Mouse (Mus musculus) heart, postnatal 10 days (tissue): ENCODE measurements around the gene A730015C16Rik. TPM values are rescaled to one million over a fixed set of nuclear protein-coding genes. Genes with fewer than 3 reads are reported as not detected.

Experiments used
- DNase-seq, 2 experiments: peaks; one replicate each; pipeline ENCODE4 v3.0.0; 2021
- intact Hi-C: fragments of 180-260 bp; cut with DNase I; formaldehyde crosslinking; loops from one replicate; pipeline ENCODE4 v1.15.1; 2025
- total RNA-seq, 2 experiments: library from RNA; stranded (reverse); gene quantifications; 2 replicates each; pipeline ENCODE4 v1.2.3; 2021

A730015C16Rik gene
- total RNA-seq, 2 experiments from 2014 or later: not detected

GRCm38 (mm10) chr4:108832916-108833827 is 15.2 kb downstream of the A730015C16Rik start, which contains the start of gene Btf3l4:
Gene Btf3l4 (minus strand): TSS chr4:108833614.
- intact Hi-C loops: no loop called here
- peak; percentile 91 for DNase-seq

DNA sequence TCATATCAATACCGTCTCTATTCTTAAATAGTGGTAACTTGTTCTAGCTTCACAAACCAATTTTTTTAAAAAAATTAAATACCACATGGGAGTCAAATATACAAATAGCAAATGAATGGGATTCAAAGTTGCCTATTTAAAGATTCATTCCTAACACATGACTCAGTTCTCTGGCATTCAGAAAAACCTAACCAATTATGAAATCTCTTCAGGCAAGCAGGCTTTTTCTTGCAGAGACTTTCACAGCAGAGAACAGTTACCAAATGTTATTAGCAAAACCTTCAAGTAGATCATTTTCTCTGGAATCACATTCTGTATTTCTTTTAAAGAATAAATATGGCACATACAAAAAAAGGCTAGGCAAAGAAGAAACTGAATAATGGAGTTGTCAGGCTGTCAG is 17.7 kb downstream of the A730015C16Rik start:
- intact Hi-C loops: no loop called here
- DNase-seq: no peak

GRCm38 (mm10) chr4:108826643-108827042 is 21.8 kb downstream of the A730015C16Rik start:
- intact Hi-C loops: no loop called here

GRCm38 (mm10) chr4:108826096-108826495 is 22.3 kb downstream of the A730015C16Rik start:
- no peak for DNase-seq
- intact Hi-C loops: no loop called here

More at GRCm38 (mm10) chr4:108826643-108827042, 21.8 kb downstream of the A730015C16Rik start:
- no peak for DNase-seq

- no peak for DNase-seq
- intact Hi-C loops: no loop called here
Measured at GRCm38 (mm10) chr4:108825677-108826076, 22.7 kb downstream of the A730015C16Rik start.

DNA sequence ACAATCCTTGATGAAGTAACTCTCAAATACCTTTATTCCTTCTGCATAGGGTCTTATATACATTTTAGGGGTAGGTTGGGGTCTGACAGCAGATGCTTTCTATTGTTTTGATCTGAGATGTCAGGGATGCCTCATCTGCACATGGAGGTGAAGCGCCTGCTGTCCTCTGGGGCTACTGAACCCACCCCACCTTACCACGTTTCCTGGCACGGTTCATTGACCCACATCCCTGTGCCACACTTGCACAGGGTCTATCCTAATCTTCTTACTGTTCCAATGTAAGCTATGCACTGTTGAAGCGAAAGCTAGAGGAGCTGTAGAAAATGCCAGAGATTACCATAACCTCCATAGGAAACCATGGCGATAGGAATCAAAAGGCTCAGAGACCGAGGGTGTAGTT is 36.9 kb downstream of the A730015C16Rik start:
- no peak for DNase-seq
- intact Hi-C loops: no loop called here

DNA sequence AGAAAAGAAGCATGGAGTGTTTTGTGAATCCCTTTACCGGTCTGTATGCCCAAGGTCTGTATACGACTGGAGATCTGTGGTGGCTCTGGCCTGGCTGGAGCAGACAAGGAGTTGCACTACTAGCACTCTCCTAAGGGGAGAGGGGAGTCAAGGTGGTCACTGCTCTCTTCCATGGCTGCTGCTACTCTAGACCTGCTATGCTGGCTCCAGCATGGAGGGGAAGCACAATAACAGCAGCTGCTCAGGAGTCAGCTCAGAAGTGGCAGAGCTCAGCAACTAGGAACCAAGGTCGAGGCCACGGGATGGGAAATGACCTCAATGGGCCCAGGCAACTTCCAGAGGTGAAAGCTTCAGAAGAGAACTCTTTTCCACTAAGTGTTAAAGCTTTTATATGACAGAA is 37.3 kb downstream of the A730015C16Rik start:
- intact Hi-C loops: no loop called here
- DNase-seq: no peak

DNA sequence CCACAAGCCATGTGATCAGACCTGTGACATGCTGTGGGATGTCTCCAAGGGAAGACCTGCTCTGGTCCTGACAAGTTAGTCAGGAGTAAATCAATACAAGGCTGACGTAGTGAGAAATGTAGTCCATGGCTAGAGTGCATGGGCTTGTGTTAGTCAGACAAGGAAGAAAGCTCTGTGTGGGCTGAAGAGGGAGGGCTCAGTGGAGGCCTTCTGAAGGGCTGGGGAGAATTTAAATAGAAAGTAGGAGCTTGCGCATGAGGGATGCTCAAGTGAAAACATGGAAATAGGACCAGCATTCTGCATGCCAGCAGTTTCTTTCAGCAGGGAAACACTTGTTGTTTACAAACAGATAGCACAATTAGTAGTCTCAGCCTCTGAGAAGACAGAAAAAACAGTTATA is 44.9 kb downstream of the A730015C16Rik start:
- intact Hi-C loops: loop anchor here (5.0 kb wide), 1 partner anchor 64 kb away; no protein-coding TSS in a partner anchor
- no peak for DNase-seq

DNA sequence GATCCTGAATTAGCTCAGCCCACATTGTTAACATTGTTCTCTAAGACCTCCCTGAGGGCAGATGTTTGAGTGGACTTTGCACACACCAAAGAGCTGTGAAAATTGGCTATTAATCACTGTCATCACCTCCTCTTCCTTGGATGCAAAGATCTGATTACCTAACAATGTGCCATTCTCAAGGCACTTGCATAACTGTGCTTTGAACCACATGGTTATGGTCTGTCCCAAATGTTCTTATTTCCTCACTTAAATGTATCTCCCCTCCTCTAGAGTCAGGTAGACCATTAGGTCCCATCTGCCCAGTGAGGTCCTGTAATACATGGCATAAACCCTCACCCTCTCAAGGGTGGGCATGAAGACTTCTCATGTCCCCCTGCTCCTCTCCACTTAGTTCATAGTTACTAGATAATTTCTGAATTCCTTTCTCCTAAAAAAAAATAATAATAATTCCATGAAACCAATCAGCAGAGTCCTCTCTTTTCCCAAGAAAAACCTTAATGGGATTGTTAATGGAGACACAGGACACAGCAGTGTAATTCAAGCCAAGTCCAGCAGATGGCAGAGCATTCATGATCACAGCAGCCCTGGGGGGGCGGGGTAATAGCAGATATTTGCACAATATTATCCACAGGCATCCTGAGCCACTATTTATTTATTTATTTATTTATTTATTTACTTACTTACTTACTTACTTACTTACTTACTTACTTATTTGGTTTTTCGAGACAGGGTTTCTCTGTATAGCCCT is 50.2 kb downstream of the A730015C16Rik start:
- intact Hi-C loops: loop anchor here (2.0 kb wide), 1 partner anchor 181 kb away; no protein-coding TSS in a partner anchor

More for the DNA sequence above, 50.2 kb downstream of the A730015C16Rik start:
- DNase-seq: peak; percentile 71 to 87

Other genes with a start within 250 kb of the A730015C16Rik start
- gene Cc2d1b, start 228.7 kb downstream of the A730015C16Rik start, total RNA-seq: 10 to 100 TPM; 21.6 to 21.7 TPM
- under 1 TPM; 0.29 to 0.47 TPM for gene 3110021N24Rik, start 129.0 kb downstream of the A730015C16Rik start, total RNA-seq
- 10 to 100 TPM; 24.0 to 26.8 TPM for gene Zfyve9, start 67.8 kb downstream of the A730015C16Rik start, total RNA-seq
- gene Btf3l4, start 15.0 kb downstream of the A730015C16Rik start, total RNA-seq: 100 to 1,000 TPM; 105 to 108 TPM
- gene Txndc12, start 14.0 kb downstream of the A730015C16Rik start, total RNA-seq: 10 to 100 TPM; 52.4 to 60.3 TPM
- gene Kti12, start 834 bp downstream of the A730015C16Rik start, total RNA-seq: 10 to 100 TPM; 18.6 to 19.8 TPM
- gene Rab3b, start 30.4 kb upstream of the A730015C16Rik start, total RNA-seq: 1 to 10 TPM in 1 of 2 experiments, under 1 TPM in 1; 0.50 to 1.2 TPM
- gene Nrd1, start 152.0 kb upstream of the A730015C16Rik start, total RNA-seq: 100 to 1,000 TPM in 1 of 2 experiments, 10 to 100 TPM in 1; 88.8 to 101 TPM